Mouse (Mus musculus) testis, adult 2 months (tissue): ENCODE data around the gene Ckm. TPM values are rescaled to one million over a fixed set of nuclear protein-coding genes. Genes with fewer than 3 reads are reported as not detected.

ENCODE experiments used
- H3K27ac ChIP-seq: fragments of 200-500 bp; 2 replicates; pipeline ENCODE4 v1.5.1; 2012; ENCODE audit warnings: low read depth, low read length; ENCODE audit not compliant: control insufficient read depth, insufficient read depth
- H3K27me3 ChIP-seq: fragments of 200-500 bp; 2 replicates; pipeline ENCODE4 v1.6.1; 2012; ENCODE audit warnings: mild to moderate bottlenecking, low read length, moderate library complexity; ENCODE audit not compliant: control insufficient read depth, insufficient read depth
- H3K36me3 ChIP-seq: fragments of 200-500 bp; 2 replicates; pipeline ENCODE4 v1.6.1; 2012; ENCODE audit warnings: mild to moderate bottlenecking, low read length; ENCODE audit not compliant: control insufficient read depth, insufficient read depth
- H3K4me1 ChIP-seq: fragments of 200-500 bp; 2 replicates; pipeline ENCODE4 v1.6.1; 2012; ENCODE audit warnings: low read length; ENCODE audit not compliant: control insufficient read depth, insufficient read depth
- H3K4me3 ChIP-seq: fragments of 200-500 bp; 2 replicates; pipeline ENCODE4 v1.5.1; 2012; ENCODE audit warnings: low read depth, mild to moderate bottlenecking, low read length, moderate library complexity, mixed read lengths; ENCODE audit not compliant: control insufficient read depth
- CTCF ChIP-seq: fragments of 200-500 bp; IDR thresholded peaks from 2 replicates; pipeline ENCODE4 v1.5.1; 2012; ENCODE audit warnings: low read depth, mild to moderate bottlenecking, inconsistent platforms, low read length, moderate library complexity; ENCODE audit not compliant: control insufficient read depth, insufficient read depth, insufficient replicate concordance
- POLR2A ChIP-seq: fragments of 200-500 bp; IDR thresholded peaks from 2 replicates; pipeline ENCODE4 v1.6.1; 2012; ENCODE audit warnings: low read depth, mild to moderate bottlenecking, inconsistent platforms, low read length, moderate library complexity; ENCODE audit not compliant: control insufficient read depth
- polyA plus RNA-seq: library from polyadenylated mRNA; depleted of rRNA; stranded (reverse); fragments of >200 nt; gene quantifications from 2 replicates; pipeline ENCODE4 v1.2.3, GENCODE M21; 2012; rRNA removed

Gene Ckm
- polyA plus RNA-seq, 1 experiment = 2.4 TPM

- Histone ChIP-seq H3K4me1 (peaks cover 10% of the 10 kb centered on the region), H3K4me3 (no peak overlapping the region), H3K27ac (no peak overlapping the region), H3K27me3 (no peaks in the 10 kb centered on the region), H3K36me3 (no peaks in the 10 kb centered on the region)
- TF ChIP-seq POLR2A = no peak
- TF ChIP-seq CTCF = no peak
These were observed 60.1 kb downstream of the Ckm start for GRCm38 (mm10) chr7:19464367-19465307.

DNA sequence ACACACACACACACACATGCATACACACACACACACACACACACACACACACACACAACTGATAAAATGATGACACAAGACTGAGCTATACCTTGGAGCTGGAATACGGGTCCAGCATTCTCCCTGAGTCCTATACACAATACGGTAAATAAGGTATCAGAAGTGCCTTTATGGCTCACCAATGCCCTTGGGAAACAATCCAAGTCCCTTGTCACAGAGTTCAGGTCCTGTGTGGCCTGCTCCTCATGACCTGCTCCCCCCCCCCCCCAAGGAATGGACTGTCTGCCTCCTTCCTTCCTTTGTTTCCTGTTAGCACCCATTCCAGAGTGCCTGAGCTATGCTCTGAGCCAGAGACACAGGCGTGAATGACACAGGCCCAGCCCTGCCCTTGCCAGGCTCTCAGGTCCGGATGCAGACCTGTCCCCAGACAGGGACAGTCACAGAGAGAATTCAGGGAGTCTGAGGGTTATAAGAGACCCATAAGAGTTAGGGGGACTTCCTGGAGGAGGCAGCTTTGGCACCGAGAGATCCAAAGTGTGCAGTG is 62.1 kb downstream of the Ckm start:
- Histone ChIP-seq H3K27me3 (no peaks in the 10 kb centered on the region), H3K27ac (no peak overlapping the region), H3K36me3 (no peaks in the 10 kb centered on the region), H3K4me1 (peaks cover 16% of the 10 kb centered on the region), H3K4me3 (no peak overlapping the region)
- no peak for TF ChIP-seq POLR2A
- TF ChIP-seq CTCF = no peak

GRCm38 (mm10) chr7:19467638-19468037 is 63.1 kb downstream of the Ckm start:
- TF ChIP-seq POLR2A (no peak), CTCF (no peak)
- Histone ChIP-seq H3K4me1 (peaks cover 16% of the 10 kb centered on the region), H3K27me3 (no peaks in the 10 kb centered on the region), H3K4me3 (no peak overlapping the region), H3K36me3 (no peaks in the 10 kb centered on the region), H3K27ac (no peak overlapping the region)

DNA sequence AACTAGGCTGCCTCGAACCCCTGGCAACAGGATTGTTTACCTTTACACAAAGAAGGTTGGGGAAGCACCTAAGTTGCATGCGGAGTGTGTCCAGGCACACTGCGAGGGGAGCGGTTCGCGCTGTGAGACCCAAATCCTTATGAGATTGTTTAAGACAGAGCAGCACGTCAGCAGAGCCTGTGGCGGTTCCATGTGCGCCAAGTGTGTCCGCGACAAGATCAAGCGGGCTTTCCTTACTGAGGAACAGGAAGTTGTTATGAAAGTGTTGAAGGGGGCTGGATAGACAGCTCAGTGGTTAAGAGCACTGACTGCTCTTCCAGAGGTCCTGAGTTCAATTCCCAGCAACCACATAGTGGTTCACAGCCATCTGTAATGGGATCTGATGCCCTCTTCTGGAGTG is 63.7 kb downstream of the Ckm start:
- Histone ChIP-seq H3K36me3 (no peaks in the 10 kb centered on the region), H3K4me3 (no peak overlapping the region), H3K4me1 (peaks cover 16% of the 10 kb centered on the region), H3K27me3 (no peaks in the 10 kb centered on the region), H3K27ac (no peak overlapping the region)
- no peak for TF ChIP-seq CTCF
- no peak for TF ChIP-seq POLR2A

DNA sequence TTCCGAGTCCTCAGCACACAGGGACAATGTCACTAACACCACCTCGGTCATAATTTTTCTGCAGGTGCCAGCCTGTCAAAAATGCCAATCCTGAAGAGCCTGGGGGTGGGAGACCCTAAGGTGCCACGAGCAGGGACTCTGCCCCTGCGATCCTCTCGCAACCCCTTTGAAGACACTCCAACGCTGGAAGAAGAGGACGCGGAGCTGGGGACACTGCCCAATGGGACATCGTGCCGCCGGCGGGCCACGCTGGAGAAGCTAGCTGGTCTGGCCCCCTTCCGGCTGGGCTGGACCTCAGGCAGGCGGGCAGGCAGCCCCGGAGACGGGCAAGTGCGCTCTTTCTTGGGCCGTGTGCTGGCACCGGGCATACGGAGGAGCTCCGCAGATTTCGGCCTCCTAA is 64.8 kb downstream of the Ckm start:
- H3K27me3 ChIP-seq = no peaks in the 10 kb centered on the region
- peaks cover 26% of the 10 kb centered on the region for H3K4me1 ChIP-seq
- no peak overlapping the region for H3K27ac ChIP-seq
- H3K36me3 ChIP-seq = no peaks in the 10 kb centered on the region
- TF ChIP-seq POLR2A (no peak), CTCF (no peak)
- no peak overlapping the region for H3K4me3 ChIP-seq

- Histone ChIP-seq H3K27me3 (no peaks in the 10 kb centered on the region), H3K36me3 (no peaks in the 10 kb centered on the region), H3K4me1 (peaks cover 22% of the 10 kb centered on the region), H3K27ac (no peak overlapping the region), H3K4me3 (no peak overlapping the region)
- TF ChIP-seq POLR2A (no peak), CTCF (no peak)
These were observed 65.7 kb downstream of the Ckm start for GRCm38 (mm10) chr7:19470308-19470707.

- no peaks in the 10 kb centered on the region for H3K27me3 ChIP-seq
- peaks cover 24% of the 10 kb centered on the region for H3K4me1 ChIP-seq
- no peak overlapping the region for H3K4me3 ChIP-seq
- H3K27ac ChIP-seq = no peak overlapping the region
- no peaks in the 10 kb centered on the region for H3K36me3 ChIP-seq
- TF ChIP-seq POLR2A (no peak), CTCF (no peak)
These were observed 67.8 kb downstream of the Ckm start for GRCm38 (mm10) chr7:19472403-19472802.

Other genes with a start within 250 kb of the Ckm start
- gene Gipr, start 238.6 kb upstream of the Ckm start, polyA plus RNA-seq = 20.9 and 24.3 TPM in 2 replicates
- gene Eml2, start 228.4 kb upstream of the Ckm start, polyA plus RNA-seq = 11.1 and 12.9 TPM in 2 replicates
- 9.5 and 16.2 TPM in 2 replicates for gene Gpr4, start 192.2 kb upstream of the Ckm start, polyA plus RNA-seq
- gene Opa3, start 176.4 kb upstream of the Ckm start, polyA plus RNA-seq = 13.6 and 14.5 TPM in 2 replicates
- gene Vasp, start 133.0 kb upstream of the Ckm start, polyA plus RNA-seq = 42.4 and 44.7 TPM in 2 replicates
- 0.20 and 0.30 TPM in 2 replicates for gene Ppm1n, start 124.7 kb upstream of the Ckm start, polyA plus RNA-seq
- 15.6 and 17.4 TPM in 2 replicates for gene Rtn2, start 122.2 kb upstream of the Ckm start, polyA plus RNA-seq
- 3.9 and 4.1 TPM in 2 replicates for gene Fosb, start 94.7 kb upstream of the Ckm start, polyA plus RNA-seq
- gene Ercc1, start 60.0 kb upstream of the Ckm start, polyA plus RNA-seq = 50.1 and 66.6 TPM in 2 replicates
- 2.8 and 3.2 TPM in 2 replicates for gene Cd3eap, start 45.3 kb upstream of the Ckm start, polyA plus RNA-seq
- gene Ppp1r13l, start 45.0 kb upstream of the Ckm start, polyA plus RNA-seq = 49.5 and 71.4 TPM in 2 replicates
- 50.6 and 53.3 TPM in 2 replicates for gene Ercc2, start 22.8 kb upstream of the Ckm start, polyA plus RNA-seq
- gene Klc3, start 672 bp upstream of the Ckm start, polyA plus RNA-seq = 33.3 and 39.9 TPM in 2 replicates
- 13.2 and 14.1 TPM in 2 replicates for gene Mark4, start 54.0 kb downstream of the Ckm start, polyA plus RNA-seq
- gene Exoc3l2, start 58.6 kb downstream of the Ckm start, polyA plus RNA-seq = 26.1 and 27.2 TPM in 2 replicates
- 3.0 and 3.7 TPM in 2 replicates for gene Bloc1s3, start 103.6 kb downstream of the Ckm start, polyA plus RNA-seq
- gene Trappc6a, start 103.6 kb downstream of the Ckm start, polyA plus RNA-seq = 61.1 and 62.1 TPM in 2 replicates
- gene Nkpd1, start 113.1 kb downstream of the Ckm start, polyA plus RNA-seq = 5.6 and 6.9 TPM in 2 replicates
- 37.3 and 48.4 TPM in 2 replicates for gene Ppp1r37, start 158.3 kb downstream of the Ckm start, polyA plus RNA-seq
- 7.0 and 10.5 TPM in 2 replicates for gene Zfp296, start 172.5 kb downstream of the Ckm start, polyA plus RNA-seq
- gene Gemin7, start 172.8 kb downstream of the Ckm start, polyA plus RNA-seq = 64.1 and 68.2 TPM in 2 replicates
- gene Clasrp, start 199.7 kb downstream of the Ckm start, polyA plus RNA-seq = 93.7 and 99.3 TPM in 2 replicates
- 4.1 and 5.1 TPM in 2 replicates for gene Relb, start 224.7 kb downstream of the Ckm start, polyA plus RNA-seq